Mouse (Mus musculus) layer of hippocampus, adult 9-10 months (tissue): ENCODE data around the gene Cend1.
"Not testable (repeated sequence)": the region's sequence is repeated elsewhere in the genome, so short reads cannot be mapped to it uniquely, and the experiment has no call there.

Experiments used
- DNase-seq: peaks from one replicate; pipeline ENCODE4 v3.0.0; 2022; ENCODE audit warnings: low spot score

The Cend1 gene

GRCm38 (mm10) chr7:141429840-141430584 is 721 bp upstream of the Cend1 start:
- no peak for DNase-seq

- no peak for DNase-seq
Observed at GRCm38 (mm10) chr7:141428701-141429100, 590 bp downstream of the Cend1 start.

- DNase-seq = no peak
Observed at GRCm38 (mm10) chr7:141426948-141427730, 2.2 kb downstream of the Cend1 start.

GRCm38 (mm10) chr7:141423811-141424210 is 5.5 kb downstream of the Cend1 start:
- no peak for DNase-seq

DNA sequence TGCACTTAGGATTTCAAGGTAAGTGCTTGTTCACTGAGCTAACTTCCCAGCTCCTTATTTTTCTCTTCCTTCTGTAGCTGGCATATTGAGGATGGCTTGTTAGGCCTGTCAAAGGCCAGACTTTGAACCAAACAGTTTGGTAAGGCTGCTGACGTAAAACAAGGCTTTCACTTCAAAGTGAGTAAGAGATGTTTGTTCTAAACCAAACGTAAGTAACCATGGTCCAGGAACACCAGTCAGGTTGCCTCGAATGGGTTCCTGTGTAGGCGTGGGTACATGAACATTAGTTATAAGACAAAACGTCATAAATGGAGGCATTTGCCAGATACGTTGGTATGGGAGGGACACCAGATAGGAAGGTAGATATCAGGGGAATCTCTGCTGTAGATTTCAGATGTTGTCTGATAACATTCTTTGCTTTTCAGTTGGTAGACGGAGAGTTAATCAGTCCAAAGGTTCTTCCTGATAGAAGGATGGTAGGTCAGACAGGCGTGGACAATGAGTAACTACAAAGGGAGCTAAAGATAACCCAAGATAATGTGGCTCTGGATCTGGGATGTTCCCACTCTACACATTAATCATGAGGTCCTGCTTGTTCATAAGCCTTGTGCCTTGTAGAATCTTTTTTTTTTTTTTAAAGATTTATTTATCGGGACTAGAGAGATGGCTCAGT is 9.1 kb downstream of the Cend1 start:
- DNase-seq = no peak

DNA sequence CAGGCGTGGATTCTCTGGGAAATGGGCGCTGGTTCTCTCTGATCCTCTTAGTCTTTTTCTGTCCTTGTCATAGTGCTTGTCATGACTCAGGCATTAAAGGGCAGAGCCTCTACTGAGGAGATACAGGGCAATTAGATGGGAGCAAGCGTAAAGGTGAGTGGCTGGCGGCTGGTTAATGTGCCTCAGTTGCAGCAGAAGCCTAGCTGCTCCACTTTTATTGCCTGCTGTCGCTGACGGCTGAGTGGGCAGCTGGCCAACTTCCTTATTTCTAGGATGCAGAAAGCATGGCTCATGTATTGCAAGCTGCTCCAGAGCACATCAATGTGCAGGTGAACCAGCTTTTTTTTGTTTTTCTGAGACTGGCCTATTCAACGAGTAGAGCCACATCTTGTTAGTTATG is 10.3 kb downstream of the Cend1 start:
- DNase-seq = no peak

DNA sequence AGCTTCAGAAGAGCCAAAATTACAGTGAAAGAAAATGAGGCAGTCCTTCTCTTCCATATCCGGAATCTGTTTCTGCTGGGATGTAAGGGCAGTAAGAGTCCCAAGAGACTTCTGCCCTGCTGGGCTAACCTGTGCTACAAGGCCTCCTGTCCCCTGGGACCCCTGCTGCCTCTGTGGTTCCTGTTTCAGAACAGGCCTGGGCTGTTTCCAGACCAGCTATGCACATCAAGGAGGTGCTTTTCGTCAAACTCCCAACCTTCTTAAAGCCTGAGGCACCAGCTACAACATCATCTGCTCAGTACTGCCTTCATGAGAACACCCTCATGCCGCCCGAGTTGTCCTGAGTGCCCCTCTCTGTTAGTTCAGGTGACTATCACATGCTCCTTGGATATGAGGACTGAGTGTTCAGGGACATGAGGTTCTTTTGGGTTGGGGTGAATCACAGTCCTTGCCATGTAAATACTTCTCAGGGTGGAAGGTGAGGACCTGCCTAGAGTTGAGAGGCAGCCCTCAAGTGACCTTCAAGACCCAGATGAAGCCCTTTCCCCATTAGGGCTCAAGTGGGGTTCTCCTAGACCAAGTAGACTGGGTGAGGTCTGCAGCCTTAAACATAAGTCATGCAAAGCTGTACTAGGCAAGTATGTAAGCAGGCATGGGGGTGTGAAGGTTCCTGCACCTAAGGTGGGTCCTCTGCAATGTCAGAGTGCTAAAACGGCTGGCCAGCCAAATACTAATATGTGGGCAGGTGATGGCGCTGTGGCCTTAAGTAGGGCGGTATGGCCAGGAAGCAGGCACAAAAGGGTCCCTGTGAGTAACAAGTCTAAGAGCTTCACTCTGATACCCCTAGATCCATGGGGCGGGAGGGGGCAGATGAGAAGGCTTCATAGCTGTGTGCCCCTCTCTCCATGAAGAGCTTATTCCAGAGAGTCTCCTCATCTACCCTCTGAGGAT is 11.3 kb downstream of the Cend1 start:
- no peak for DNase-seq

DNA sequence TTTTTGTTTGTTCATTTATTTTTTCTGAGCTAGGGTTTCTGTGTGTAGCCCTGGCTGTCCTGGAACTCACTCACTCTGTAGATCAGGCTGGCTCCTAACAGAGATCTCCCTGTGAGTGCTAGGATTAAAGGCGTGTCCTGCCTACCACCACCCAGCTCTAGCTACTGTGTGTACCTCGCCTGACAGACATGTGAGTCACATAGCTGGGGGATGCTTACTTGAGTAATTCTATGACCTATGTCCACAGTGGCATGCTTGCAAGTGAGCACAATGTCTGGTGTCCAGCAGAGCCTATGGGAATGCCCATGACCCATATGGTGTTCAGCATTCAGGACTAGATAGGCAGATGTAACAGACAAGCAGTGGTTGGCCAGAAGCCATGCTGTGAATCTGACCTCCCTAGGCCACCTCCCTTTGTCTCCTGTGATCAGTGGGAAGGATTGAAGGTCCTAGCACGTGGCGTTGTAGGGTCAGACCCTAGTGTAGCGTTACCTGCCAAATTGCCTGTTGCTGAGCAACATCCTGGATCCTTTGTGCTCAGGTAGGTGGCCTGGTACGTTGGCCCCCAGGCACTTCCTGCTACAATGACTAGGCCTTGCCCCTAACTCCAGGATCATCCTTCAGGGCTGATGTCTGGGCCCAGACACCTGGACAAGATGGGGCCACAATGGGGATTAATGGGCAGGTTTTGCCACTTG is 13.0 kb downstream of the Cend1 start:
- no peak for DNase-seq

DNA sequence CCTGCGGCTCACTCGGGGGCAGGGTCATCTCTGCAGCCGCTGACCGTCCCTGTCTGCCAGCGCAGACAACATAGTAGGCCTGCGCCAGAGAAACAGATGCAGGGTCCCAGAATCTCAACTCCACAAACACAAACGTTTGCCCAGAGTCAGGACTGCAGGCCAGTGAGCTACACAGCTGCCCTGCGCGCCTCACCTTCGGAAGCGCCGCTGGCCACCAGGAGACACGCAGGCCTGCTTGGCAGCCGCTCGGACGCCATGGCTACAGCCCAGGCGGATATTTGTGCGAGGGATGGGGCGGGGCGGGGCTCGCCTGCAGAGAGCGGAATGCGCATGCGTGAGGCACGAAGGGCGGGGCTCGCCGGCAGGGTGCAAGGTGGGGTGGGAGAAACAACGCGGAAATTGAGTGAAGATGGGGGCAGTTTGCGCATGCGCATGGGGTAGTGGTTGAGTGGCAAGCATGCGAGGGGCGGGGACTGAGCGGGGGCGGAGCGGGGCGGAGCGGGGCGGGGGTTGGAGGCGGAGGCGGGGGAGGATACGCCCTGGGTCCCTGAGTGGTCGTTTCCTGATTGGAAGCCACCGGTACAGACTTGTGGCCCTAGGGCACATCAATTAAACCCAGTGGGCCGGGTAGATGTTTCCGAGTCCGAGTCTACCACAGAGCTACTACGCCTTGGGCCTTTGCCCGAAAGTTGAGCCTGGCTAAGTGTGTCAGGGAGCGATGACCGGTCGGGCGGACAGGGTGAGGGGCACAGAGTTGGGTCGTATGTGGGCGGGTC is 15.3 kb downstream of the Cend1 start, which contains the start of gene Gatd1:
Gene Gatd1, minus strand, starts transcription at position 328 of the 776 bp plus-strand sequence.
- peak; percentile 94 for DNase-seq

DNA sequence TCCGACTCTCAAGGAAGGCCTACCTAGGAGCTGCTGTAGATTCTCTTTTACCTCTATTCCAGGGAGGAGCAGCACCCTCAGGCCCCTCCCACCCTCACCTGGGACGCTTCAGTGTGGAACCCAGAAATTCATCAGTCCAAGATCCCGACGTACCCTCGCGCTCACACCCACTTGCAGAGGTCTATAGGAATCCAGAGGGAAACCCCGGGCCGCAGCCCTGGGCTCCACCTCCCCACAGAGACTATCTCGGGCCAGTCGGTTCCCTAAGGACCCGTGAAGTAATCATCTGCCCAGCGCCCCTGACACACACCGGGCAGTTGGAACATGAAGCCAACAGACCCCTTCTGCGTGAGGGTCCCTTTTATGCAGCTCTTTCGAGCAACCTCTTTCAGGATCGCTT is 16.0 kb downstream of the Cend1 start:
- DNase-seq = no peak

GRCm38 (mm10) chr7:141411667-141412066 is 17.6 kb downstream of the Cend1 start:
- DNase-seq = no peak

- no peak for DNase-seq
Observed at GRCm38 (mm10) chr7:141410631-141411030, 18.7 kb downstream of the Cend1 start.

- DNase-seq = peak; percentile 78
Observed at GRCm38 (mm10) chr7:141408833-141409232, 20.5 kb downstream of the Cend1 start.

DNA sequence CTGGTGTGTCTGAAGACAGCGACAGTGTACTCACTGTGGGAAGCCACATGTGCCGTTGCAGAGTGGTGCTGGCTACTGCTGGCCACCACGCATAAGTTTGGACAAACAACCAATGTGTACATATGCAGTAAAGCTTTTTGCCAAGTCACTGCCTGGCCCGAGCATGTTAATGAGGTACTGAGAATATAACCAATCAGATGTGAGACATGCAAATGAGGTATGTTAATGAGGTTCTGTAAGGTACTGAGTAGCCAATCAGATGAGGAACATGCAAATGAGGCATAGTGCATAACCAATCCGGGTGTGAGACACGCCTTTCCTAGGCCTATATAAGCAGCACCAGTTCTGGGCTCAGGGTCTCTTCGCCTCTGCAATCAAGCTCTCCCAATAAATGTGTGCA is 21.6 kb downstream of the Cend1 start:
- DNase-seq = not testable (repeated sequence)

DNA sequence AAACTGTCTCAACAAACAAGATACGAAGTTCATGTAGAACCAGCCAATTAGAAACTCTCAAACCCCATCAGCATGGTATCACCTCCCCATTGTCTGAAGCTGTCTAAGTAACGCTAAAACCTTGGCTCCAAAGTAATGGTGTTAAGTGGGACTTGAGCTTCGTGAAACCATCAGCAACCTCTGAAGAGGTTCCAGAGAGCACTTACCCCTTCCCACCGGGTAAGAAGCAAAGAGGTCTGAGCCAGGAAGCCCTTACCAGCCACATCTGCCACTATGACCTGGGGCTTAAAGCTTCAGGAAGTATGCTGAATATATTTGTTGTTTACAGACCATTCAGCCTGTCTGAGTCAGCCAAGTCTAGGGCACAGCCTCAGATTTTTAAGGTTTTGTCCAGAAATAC is 23.8 kb downstream of the Cend1 start:
- no peak for DNase-seq

DNA sequence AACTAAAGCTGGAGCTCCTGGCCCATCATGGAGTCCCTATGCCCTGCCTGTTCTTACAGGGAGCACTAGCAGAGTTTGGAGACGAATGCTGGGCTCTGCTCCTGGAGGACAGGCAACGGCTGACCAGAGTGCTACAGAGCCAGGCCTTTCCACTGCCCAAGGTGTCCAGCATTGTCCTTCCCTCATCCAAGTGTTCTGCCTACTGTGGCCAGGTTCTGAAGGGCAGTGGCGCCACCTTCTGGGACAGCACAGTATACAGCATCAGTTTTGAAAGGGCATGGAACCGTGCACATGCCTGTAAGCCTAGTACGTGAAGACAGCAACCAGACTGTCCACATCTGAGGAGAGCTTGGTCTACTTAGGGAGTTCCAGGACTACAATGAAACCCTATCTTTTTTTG is 26.0 kb downstream of the Cend1 start:
- no peak for DNase-seq

- DNase-seq = no peak
Observed at GRCm38 (mm10) chr7:141395348-141395747, 33.9 kb downstream of the Cend1 start.

GRCm38 (mm10) chr7:141394771-141395170 is 34.5 kb downstream of the Cend1 start:
- DNase-seq = no peak

GRCm38 (mm10) chr7:141394158-141394557 is 35.1 kb downstream of the Cend1 start:
- DNase-seq = no peak

DNA sequence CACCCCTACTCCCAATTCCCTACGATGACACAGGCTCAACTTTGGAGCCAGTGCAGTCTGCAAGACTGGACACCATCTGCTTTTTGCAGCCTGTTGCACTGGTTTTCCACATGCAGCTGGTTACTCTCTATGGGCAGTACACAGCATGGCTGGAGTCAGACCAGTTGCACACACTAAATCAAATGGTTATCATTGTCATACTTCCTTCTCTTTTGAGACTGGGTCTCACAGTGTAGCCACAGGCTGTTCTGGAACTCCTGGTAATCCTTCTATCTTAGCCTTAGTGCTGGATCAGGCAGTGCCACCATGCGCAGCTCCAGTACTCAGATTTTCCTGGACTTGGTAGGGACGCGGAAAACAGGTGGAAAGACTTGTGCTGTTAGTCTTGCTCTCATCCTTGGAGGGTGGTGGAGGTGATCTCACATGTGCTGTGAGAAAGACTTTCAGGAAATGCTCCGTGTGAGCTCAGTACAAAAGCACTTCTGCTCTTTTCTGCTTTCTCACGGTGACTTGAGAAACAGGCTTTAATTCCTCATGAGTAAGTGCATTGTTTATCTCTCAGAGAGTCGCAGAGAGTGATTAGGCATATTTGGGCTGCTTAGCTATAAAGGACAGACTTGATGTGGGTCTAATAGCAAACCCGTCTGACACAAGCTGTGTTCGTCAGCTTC is 36.6 kb downstream of the Cend1 start:
- no peak for DNase-seq
